Mouse (Mus musculus): ENCODE measurements around the gene Sult6b1. TPM values are rescaled to one million over a fixed set of nuclear protein-coding genes. Genes with fewer than 3 reads are reported as not detected.

Sult6b1 gene
- 0.14 TPM in 1 of 2 replicates, not detected in the other for polyA plus RNA-seq (2015; fragmentation: Nextera tagmentation; extraction: Ambion mirVana)

DNA sequence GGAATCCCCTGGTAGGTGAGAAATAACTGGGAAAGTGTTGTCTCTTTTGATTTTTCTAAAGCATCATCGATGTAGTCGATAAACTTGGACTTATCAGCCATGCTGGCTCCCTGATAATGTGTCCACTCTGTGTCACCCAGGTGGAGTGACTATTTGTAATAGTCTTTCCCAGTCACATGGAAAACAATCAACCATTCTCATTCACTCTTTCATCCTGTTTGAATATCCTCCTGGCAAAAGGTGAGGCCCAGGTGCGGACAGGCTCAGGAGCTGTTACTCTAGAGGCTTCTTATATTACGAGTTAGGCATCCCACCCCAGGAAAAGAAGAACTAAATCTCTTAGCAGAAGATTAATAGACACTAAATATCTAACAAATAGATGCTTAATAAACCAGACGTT is at the start of gene Sult6b1:
Gene Sult6b1 (minus strand): TSS at position 101 of the 400 bp plus-strand sequence.
- Histone ChIP-seq H3K27me3 (no peaks in the 10 kb centered on the region), H3K4me2 (no peak within 1 kb of the TSS), H3K27ac (no peak within 1 kb of the TSS), H3K9ac (no peak within 1 kb of the TSS), H3K4me3 (no peak within 1 kb of the TSS), H3K4me1 (no peaks in the 10 kb centered on the region), H3K36me3 (ENCODE audit: poor library complexity, severe bottlenecking) (no peaks in the 10 kb centered on the region), H3K9me3 (replicated peaks) (no peaks in the 10 kb centered on the region)
- 87% methylated on average over 5 of the region's 5 CpGs for WGBS
- ATAC-seq = no peak

DNA sequence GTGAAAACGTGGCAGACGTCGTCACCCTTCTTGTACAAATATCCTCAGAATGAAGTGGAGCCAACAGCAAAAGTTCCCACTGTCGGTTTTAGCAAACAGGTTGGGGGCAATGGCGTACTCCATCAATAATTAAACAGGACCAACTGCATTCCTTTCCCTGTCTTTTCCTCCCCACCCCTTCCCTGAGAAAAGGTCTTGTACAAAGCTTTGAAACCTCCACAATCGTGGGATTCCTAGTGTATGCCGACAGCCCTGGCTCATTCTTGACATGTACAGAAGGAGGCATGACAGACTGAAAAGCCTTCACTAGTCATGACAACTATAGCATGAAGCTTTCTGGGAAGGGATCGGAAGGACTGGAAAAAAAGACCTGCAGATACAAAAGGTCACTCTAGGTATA is 46.4 kb upstream of the Sult6b1 start:
- WGBS = 91% methylated on average over 8 of the region's 8 CpGs
- no peaks in the 10 kb centered on the region for H3K4me1 ChIP-seq
- ATAC-seq = no peak
- H3K36me3 ChIP-seq (ENCODE audit: poor library complexity, severe bottlenecking) = peaks cover 88% of the 10 kb centered on the region
- no peak overlapping the region for H3K9ac ChIP-seq
- no peak overlapping the region for H3K4me2 ChIP-seq
- H3K9me3 ChIP-seq (replicated peaks) = no peaks in the 10 kb centered on the region
- H3K27ac ChIP-seq = no peak overlapping the region
- H3K27me3 ChIP-seq = no peaks in the 10 kb centered on the region
- no peak overlapping the region for H3K4me3 ChIP-seq

DNA sequence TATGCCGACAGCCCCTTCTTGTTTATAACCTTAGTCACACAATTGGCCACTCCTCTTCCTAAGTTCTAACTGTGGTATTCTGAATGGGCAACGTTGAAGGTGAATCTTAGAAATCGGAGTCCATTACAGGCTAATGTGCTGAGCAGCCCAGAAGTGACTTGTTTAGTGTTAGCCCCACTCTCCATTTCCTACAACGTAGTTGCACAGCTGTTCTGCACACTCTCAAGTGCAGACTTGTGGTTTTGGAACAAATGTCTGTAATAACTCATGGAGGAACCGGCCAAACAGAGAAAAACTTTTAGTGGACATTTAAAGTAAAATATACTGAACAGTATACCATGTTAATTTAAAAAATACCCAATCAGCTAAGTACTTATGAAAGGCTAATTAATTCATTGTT is 45.3 kb upstream of the Sult6b1 start:
- Histone ChIP-seq H3K27ac (no peak overlapping the region), H3K9me3 (replicated peaks) (no peaks in the 10 kb centered on the region), H3K4me3 (no peak overlapping the region), H3K27me3 (no peaks in the 10 kb centered on the region), H3K9ac (no peak overlapping the region), H3K36me3 (ENCODE audit: poor library complexity, severe bottlenecking) (peaks cover 88% of the 10 kb centered on the region), H3K4me1 (no peaks in the 10 kb centered on the region), H3K4me2 (no peak overlapping the region)
- ATAC-seq = no peak
- 92% methylated on average over 5 of the region's 5 CpGs for WGBS

DNA sequence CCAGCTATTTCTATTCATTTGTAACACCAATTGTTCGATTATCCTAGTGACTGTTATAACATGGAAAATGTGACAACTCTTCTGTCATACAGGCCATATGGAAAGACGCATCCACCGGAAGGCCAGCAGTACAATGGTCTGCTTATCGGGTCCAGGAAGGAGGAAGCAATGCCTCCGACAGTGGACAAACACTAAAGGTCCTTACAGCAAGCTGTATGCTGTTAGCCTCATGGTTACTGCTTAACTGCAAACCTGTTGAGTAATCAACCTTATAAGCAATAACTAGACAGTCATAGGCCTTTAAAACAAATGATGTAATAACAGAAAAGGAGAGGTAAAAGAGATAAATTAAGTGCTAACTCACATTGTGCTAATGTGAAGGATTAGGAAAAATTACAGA is 44.4 kb upstream of the Sult6b1 start:
- no peak overlapping the region for H3K4me2 ChIP-seq
- no peaks in the 10 kb centered on the region for H3K4me1 ChIP-seq
- WGBS = 96% methylated on average over 5 of the region's 5 CpGs
- no peak overlapping the region for H3K9ac ChIP-seq
- H3K36me3 ChIP-seq (ENCODE audit: poor library complexity, severe bottlenecking) = peaks cover 89% of the 10 kb centered on the region
- no peaks in the 10 kb centered on the region for H3K9me3 ChIP-seq (replicated peaks)
- no peaks in the 10 kb centered on the region for H3K27me3 ChIP-seq
- ATAC-seq = no peak
- H3K27ac ChIP-seq = no peak overlapping the region
- H3K4me3 ChIP-seq = no peak overlapping the region

DNA sequence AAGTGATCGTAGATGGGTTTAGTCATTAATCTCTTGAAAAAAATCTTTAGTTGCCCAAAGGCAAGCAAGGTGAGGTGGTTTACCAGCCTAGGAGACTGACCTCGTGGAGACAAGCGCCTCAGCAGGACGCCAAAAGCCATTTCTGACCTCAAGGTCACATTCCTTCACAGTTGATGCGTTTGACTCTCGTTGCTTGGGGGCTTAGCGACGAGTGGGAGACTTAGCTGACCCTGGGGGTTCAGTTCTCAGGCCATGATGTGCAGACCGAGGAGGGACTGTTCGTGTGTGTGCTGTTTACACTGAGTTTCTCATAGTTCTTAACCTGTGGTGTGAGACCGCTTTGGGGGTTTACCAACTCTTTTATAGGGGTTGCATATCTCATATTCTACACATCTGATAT is 35.8 kb upstream of the Sult6b1 start:
- no peaks in the 10 kb centered on the region for H3K27me3 ChIP-seq
- H3K27ac ChIP-seq = no peak overlapping the region
- H3K9ac ChIP-seq = no peak overlapping the region
- no peak overlapping the region for H3K4me2 ChIP-seq
- 72% methylated on average over 11 of the region's 11 CpGs for WGBS
- peaks cover 56% of the 10 kb centered on the region for H3K36me3 ChIP-seq (ENCODE audit: poor library complexity, severe bottlenecking)
- no peak overlapping the region for H3K4me3 ChIP-seq
- no peaks in the 10 kb centered on the region for H3K9me3 ChIP-seq (replicated peaks)
- no peak for ATAC-seq
- H3K4me1 ChIP-seq = peaks cover 6% of the 10 kb centered on the region

DNA sequence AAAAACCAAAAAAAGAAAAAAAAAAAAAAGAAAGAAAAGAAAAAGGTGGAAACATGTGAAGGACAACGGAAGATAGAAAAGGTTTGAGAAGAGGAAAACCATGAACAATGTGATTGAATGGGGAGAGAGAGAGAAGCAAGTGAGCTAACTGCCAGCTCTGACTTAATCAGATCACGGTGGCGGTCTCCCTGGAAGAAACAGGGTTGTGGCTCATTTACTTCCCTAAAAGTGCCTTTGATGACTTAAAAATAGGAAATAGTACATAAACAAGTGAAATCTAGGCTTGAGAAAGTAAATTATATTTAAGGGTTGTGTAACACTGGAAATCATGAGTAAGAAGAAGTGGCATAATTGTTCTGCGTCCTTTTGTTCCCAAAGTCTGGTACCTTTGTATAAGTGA is 32.1 kb upstream of the Sult6b1 start:
- Histone ChIP-seq H3K9ac (no peak overlapping the region), H3K36me3 (ENCODE audit: poor library complexity, severe bottlenecking) (peaks cover 49% of the 10 kb centered on the region), H3K4me1 (peaks cover 21% of the 10 kb centered on the region), H3K4me3 (no peak overlapping the region), H3K4me2 (no peak overlapping the region), H3K27me3 (no peaks in the 10 kb centered on the region), H3K27ac (no peak overlapping the region), H3K9me3 (replicated peaks) (no peaks in the 10 kb centered on the region)
- WGBS = 92% methylated on average over 4 of the region's 4 CpGs
- no peak for ATAC-seq

DNA sequence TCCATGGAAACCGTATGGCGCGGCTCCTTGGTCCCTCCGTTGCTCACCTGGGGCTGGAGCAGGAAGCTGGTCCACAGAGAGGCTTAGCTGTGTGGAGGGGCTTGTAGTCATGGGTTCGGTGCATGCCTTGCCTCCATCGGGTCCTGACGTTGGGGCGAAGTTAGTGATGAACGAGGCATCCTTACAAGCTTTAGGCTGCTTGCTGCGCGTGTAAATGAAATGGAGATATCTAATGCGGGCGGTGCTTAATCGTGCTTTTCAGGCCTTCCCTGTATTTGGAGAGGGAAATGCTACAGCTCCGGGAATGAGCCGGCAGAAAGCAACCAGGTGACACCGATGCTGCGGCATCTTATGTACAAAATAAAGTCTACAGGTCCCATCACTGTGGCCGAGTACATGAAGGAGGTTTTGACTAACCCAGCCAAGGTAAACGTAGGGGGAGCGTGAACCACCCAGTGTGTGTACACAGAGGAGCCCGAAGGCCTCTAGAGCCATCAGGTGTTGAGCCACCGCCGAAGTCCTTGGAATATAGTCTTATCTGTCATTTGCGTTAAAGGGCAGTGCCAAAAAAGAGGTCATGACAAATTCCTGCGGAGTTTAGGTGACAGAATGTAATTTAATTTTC is 30.5 kb upstream of the Sult6b1 start:
- ATAC-seq = peak; percentile 29; the same call in 1 of the 2 replicates
- H3K27me3 ChIP-seq = no peaks in the 10 kb centered on the region
- 10% methylated on average over 26 of the region's 26 CpGs for WGBS
- H3K4me2 ChIP-seq = peak overlapping the region; percentile 70
- H3K27ac ChIP-seq = 0 out of 2 replicates have a peak overlapping the region, but pooled peaks have one; percentile 31
- H3K9me3 ChIP-seq (replicated peaks) = no peaks in the 10 kb centered on the region
- H3K4me1 ChIP-seq = peaks cover 36% of the 10 kb centered on the region
- H3K36me3 ChIP-seq (ENCODE audit: poor library complexity, severe bottlenecking) = peaks cover 47% of the 10 kb centered on the region
- H3K4me3 ChIP-seq = peak overlapping the region; percentile 89
- H3K9ac ChIP-seq = peak overlapping the region; percentile 76

- Histone ChIP-seq H3K27ac (0 out of 2 replicates have a peak within 1 kb of the TSS, but pooled peaks have one; percentile 31), H3K4me1 (peaks cover 36% of the 10 kb centered on the region), H3K36me3 (ENCODE audit: poor library complexity, severe bottlenecking) (peaks cover 48% of the 10 kb centered on the region), H3K4me2 (peak within 1 kb of the TSS; percentile 70), H3K9ac (peak within 1 kb of the TSS; percentile 76), H3K4me3 (peak within 1 kb of the TSS; percentile 89), H3K9me3 (replicated peaks) (no peaks in the 10 kb centered on the region), H3K27me3 (no peaks in the 10 kb centered on the region)
- under 1% methylated on average over 45 of the region's 45 CpGs for WGBS
- peak; percentile 100 for ATAC-seq
These were observed 29.9 kb upstream of the Sult6b1 start, which contains the start of the genes Cebpz and Ndufaf7 for GRCm38 (mm10) chr17:78936466-78937228. Gene Cebpz, minus strand, starts transcription at chr17:78937066. Gene Ndufaf7, plus strand, starts transcription at chr17:78937136.

DNA sequence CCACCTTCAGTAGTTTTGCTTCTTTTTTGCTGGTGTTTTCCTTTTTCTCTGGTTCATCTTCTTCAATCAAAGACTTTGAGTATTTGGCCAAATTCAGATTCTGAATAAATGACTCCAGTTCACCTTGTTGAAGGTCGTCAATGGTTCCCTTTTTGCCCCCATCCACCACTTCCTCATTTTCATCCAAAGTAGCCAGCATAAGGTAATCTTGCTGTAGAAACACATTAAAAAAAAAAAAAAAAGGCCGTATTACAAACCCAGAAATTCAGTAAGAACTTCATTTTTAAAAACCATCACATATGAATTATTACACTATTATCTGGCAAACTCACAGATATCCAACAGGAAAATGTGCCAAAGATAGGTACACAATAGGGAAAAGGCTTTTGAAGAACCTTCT is 29.1 kb upstream of the Sult6b1 start:
- peaks cover 49% of the 10 kb centered on the region for H3K36me3 ChIP-seq (ENCODE audit: poor library complexity, severe bottlenecking)

GRCm38 (mm10) chr17:78917696-78918095 is 10.9 kb upstream of the Sult6b1 start:
- peaks cover 37% of the 10 kb centered on the region for H3K36me3 ChIP-seq (ENCODE audit: poor library complexity, severe bottlenecking)
- H3K9ac ChIP-seq = 0 out of 2 replicates have a peak overlapping the region, but pooled peaks have one; percentile 78
- WGBS = 38% methylated on average over 6 of the region's 6 CpGs
- H3K27me3 ChIP-seq = no peaks in the 10 kb centered on the region
- no peak for ATAC-seq
- no peaks in the 10 kb centered on the region for H3K9me3 ChIP-seq (replicated peaks)
- no peak overlapping the region for H3K4me3 ChIP-seq
- H3K4me2 ChIP-seq = peak overlapping the region; percentile 77
- H3K4me1 ChIP-seq = peaks cover 20% of the 10 kb centered on the region
- no peak overlapping the region for H3K27ac ChIP-seq

More for the DNA sequence above, 29.1 kb upstream of the Sult6b1 start:
- H3K27me3 ChIP-seq = no peaks in the 10 kb centered on the region
- ATAC-seq = no peak
- H3K9me3 ChIP-seq (replicated peaks) = no peaks in the 10 kb centered on the region
- H3K9ac ChIP-seq = peak overlapping the region; percentile 76
- H3K27ac ChIP-seq = no peak overlapping the region
- 89% methylated on average over 2 of the region's 2 CpGs for WGBS
- H3K4me3 ChIP-seq = peak overlapping the region; percentile 89
- peak overlapping the region; percentile 70 for H3K4me2 ChIP-seq
- peaks cover 36% of the 10 kb centered on the region for H3K4me1 ChIP-seq

DNA sequence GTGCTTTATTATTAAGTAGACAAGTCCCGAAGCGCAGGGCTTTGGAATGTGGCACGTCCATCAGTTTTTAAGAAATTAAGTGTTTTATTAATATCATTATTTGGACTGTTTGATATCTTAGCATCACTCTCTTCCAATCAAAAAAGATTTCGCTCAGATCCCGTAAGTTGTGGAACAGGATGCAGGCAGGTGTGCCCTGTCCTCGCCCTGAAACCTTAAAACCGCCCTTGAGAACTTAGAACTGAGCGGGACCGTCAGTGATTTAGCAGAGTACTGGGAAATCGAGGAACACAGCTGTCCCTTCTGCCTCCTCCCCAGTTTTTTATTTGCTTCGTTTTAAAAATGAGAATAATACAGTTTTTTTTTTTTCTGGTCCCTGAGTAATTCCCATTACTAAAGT is 10.1 kb upstream of the Sult6b1 start:
- H3K9me3 ChIP-seq (replicated peaks) = no peaks in the 10 kb centered on the region
- H3K4me3 ChIP-seq = peak overlapping the region; percentile 65
- 3% methylated on average over 11 of the region's 11 CpGs for WGBS
- peaks cover 30% of the 10 kb centered on the region for H3K36me3 ChIP-seq (ENCODE audit: poor library complexity, severe bottlenecking)
- peak overlapping the region; percentile 75 for H3K27ac ChIP-seq
- peak overlapping the region; percentile 77 for H3K4me2 ChIP-seq
- peak; percentile 19 for ATAC-seq
- peak overlapping the region; percentile 78 for H3K9ac ChIP-seq
- H3K4me1 ChIP-seq = peaks cover 20% of the 10 kb centered on the region
- H3K27me3 ChIP-seq = no peaks in the 10 kb centered on the region

DNA sequence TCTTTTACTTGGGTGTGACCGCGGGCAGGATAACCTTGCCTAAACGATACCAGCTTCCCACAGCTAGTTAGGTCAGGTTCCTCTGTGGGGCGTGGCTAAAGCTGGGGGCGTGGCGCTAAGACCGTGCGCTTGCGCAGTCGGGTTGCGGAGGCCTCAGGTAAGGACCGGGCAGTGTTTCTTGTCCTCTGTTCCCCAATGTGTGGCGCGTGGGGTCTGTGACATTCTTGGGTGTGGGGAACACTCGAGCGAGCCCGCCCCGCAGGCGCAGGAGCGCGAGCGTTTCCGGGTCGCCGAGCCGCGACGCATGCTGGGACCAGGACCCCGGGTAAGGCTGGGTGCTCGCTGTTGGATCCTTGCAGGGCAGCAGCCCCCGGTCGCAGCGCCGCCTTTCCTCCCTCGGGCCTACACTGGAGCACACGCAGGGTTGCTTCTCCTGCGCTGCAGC is 9.6 kb upstream of the Sult6b1 start, which contains the start of gene Cebpzos:
Gene Cebpzos (plus strand): TSS at position 132 of the 445 bp plus-strand sequence.
- Histone ChIP-seq H3K4me3 (peak within 1 kb of the TSS; percentile 65), H3K4me2 (peak within 1 kb of the TSS; percentile 77), H3K27me3 (no peaks in the 10 kb centered on the region), H3K9ac (peak within 1 kb of the TSS; percentile 78), H3K9me3 (replicated peaks) (no peaks in the 10 kb centered on the region), H3K27ac (peak within 1 kb of the TSS; percentile 75), H3K36me3 (ENCODE audit: poor library complexity, severe bottlenecking) (peaks cover 25% of the 10 kb centered on the region), H3K4me1 (peaks cover 20% of the 10 kb centered on the region)
- WGBS = under 1% methylated on average over 37 of the region's 37 CpGs
- peak; percentile 93 for ATAC-seq
